Comparison of ENCODE assay signal across 10 mouse cellular contexts in genomic region chr17:43644375-43644774, GRCm38 (mm10). TPM values are rescaled to one million over a fixed set of nuclear protein-coding genes. Genes with fewer than 3 reads are reported as not detected.
DNase-seq lines count a peak whose midpoint lies in the region; ATAC-seq lines count a peak whose summit lies in the region.
"Had no signal": no experiment of that assay in that cellular context is flagged by ENCODE, and none has a peak within 500 bp of the region (broad histone marks: within the 10 kb centered on the region; RNA-seq: fewer than 3 reads in every experiment).

No protein-coding gene starts in this region.

- ATAC-seq in embryonic facial prominence, embryonic 15.5 days (ENCODE audit: insufficient number of reproducible peaks, low FRiP score, low TSS enrichment, low read depth): no peak
- ATAC-seq in heart, embryonic 16.5 days (replicated peaks; ENCODE audit: extremely low read depth, insufficient read depth, low FRiP score): peak; percentile 84
- ATAC-seq in megakaryocyte progenitor cell, adult 5-6 weeks (replicated peaks; ENCODE audit: poor library complexity): peak; percentile 68

- DNase-seq in lung, adult 18-20 months: peak; percentile 28 to 53
- DNase-seq in lung, postnatal 4 days: no peak
- DNase-seq in left cerebral cortex, postnatal 14 days (ENCODE audit: low spot score in 2 of 2): no peak
- DNase-seq in layer of hippocampus, adult 11-12 months (ENCODE audit: low spot score): no peak
- DNase-seq: gastrocnemius, postnatal 25 days had no signal

- no peak overlapping the region for H3K9ac ChIP-seq in embryonic facial prominence, embryonic 15.5 days
- H3K9ac ChIP-seq in heart, embryonic 16.5 days (ENCODE audit: low read length): peak overlapping the region; percentile 46; the same call in 1 of the 2 replicates

- H3K36me3 ChIP-seq in embryonic facial prominence, embryonic 15.5 days: peaks cover 29% of the 10 kb centered on the region
- H3K36me3 ChIP-seq in heart, embryonic 16.5 days (ENCODE audit: control insufficient read depth, insufficient read depth): peaks cover 3% of the 10 kb centered on the region; the same call in 1 of the 2 replicates

- H3K4me2 ChIP-seq in embryonic facial prominence, embryonic 15.5 days (replicated peaks): no peak overlapping the region
- peak overlapping the region; percentile 43 for H3K4me2 ChIP-seq in heart, embryonic 16.5 days (ENCODE audit: low read depth, low read length)

- intact Hi-C loops in left cerebral cortex, postnatal 14 days (cut with DNase I): no loop called here

- WGBS in embryonic facial prominence, embryonic 15.5 days: 44% methylated on average over 7 of the region's 7 CpGs
- 14% methylated on average over 7 of the region's 7 CpGs for WGBS in heart, embryonic 16.5 days

- H3K4me3 ChIP-seq in embryonic facial prominence, embryonic 15.5 days (replicated peaks): no peak overlapping the region
- no peak overlapping the region for H3K4me3 ChIP-seq in heart, embryonic 16.5 days (ENCODE audit: low read length)
- H3K4me3 ChIP-seq: forebrain, embryonic 10.5 days had no signal

- H3K9me3 ChIP-seq in embryonic facial prominence, embryonic 15.5 days (replicated peaks): no peaks in the 10 kb centered on the region
- H3K9me3 ChIP-seq in heart, embryonic 16.5 days (replicated peaks; ENCODE audit: control insufficient read depth, low read length): 0 out of 2 replicates have a peak, but pooled peaks cover 3% of the 10 kb centered on the region

- no peaks in the 10 kb centered on the region for H3K27me3 ChIP-seq in embryonic facial prominence, embryonic 15.5 days
- no peaks in the 10 kb centered on the region for H3K27me3 ChIP-seq in heart, embryonic 16.5 days (ENCODE audit: control insufficient read depth, insufficient read depth, low read length)

- no peaks in the 10 kb centered on the region for H3K4me1 ChIP-seq in embryonic facial prominence, embryonic 15.5 days
- peaks cover 21% of the 10 kb centered on the region for H3K4me1 ChIP-seq in heart, embryonic 16.5 days (ENCODE audit: control insufficient read depth, insufficient read depth, low read length)
- H3K4me1 ChIP-seq: forebrain, embryonic 10.5 days had no signal

- H3K27ac ChIP-seq in embryonic facial prominence, embryonic 15.5 days (replicated peaks): 0 out of 2 replicates have a peak overlapping the region, but pooled peaks have one; percentile 5
- H3K27ac ChIP-seq in heart, embryonic 16.5 days (ENCODE audit: low read length): peak overlapping the region; percentile 70
- H3K27ac ChIP-seq: forebrain, embryonic 10.5 days had no signal

RNA-seq across cellular contexts. Expression of gene Tdrd6, which starts 14.3 kb away (rescaled TPM):
- polyA plus RNA-seq in embryonic facial prominence, embryonic 15.5 days (2015; fragmentation: Nextera tagmentation; extraction: Ambion mirVana): 0.04 and 0.16 TPM in 2 replicates
- 0.03 TPM in 1 of 2 replicates, not detected in the other for polyA plus RNA-seq in heart, embryonic 16.5 days (2015; fragmentation: Nextera tagmentation; extraction: Ambion mirVana)
- total RNA-seq in megakaryocyte progenitor cell, adult 5-6 weeks (2015): not detected in 2 replicates
- not detected in 2 replicates for total RNA-seq in megakaryocyte progenitor cell, adult 5-6 weeks (2017)
- under 1 TPM; 0.38 to 0.40 TPM for total RNA-seq in left cerebral cortex, postnatal 14 days (2021)
- total RNA-seq: gastrocnemius, postnatal 25 days had no signal
- polyA plus RNA-seq: large intestine, adult 2 months had no signal

RNA-seq across cellular contexts. Expression of gene Slc25a27, which starts 22.6 kb away (rescaled TPM):
- 31.4 and 38.8 TPM in 2 replicates for polyA plus RNA-seq in embryonic facial prominence, embryonic 15.5 days (2015; fragmentation: Nextera tagmentation; extraction: Ambion mirVana)
- 18.7 and 20.7 TPM in 2 replicates for polyA plus RNA-seq in heart, embryonic 16.5 days (2015; fragmentation: Nextera tagmentation; extraction: Ambion mirVana)
- 1.6 and 2.5 TPM in 2 replicates for total RNA-seq in megakaryocyte progenitor cell, adult 5-6 weeks (2015)
- total RNA-seq in megakaryocyte progenitor cell, adult 5-6 weeks (2017): 0.29 and 4.1 TPM in 2 replicates
- 10 to 100 TPM; 40.2 to 42.5 TPM for total RNA-seq in left cerebral cortex, postnatal 14 days (2021)

RNA-seq across cellular contexts. Expression of gene Cyp39a1, which starts 22.9 kb away (rescaled TPM):
- 23.5 and 26.2 TPM in 2 replicates for polyA plus RNA-seq in embryonic facial prominence, embryonic 15.5 days (2015; fragmentation: Nextera tagmentation; extraction: Ambion mirVana)
- 60.6 and 63.7 TPM in 2 replicates for polyA plus RNA-seq in heart, embryonic 16.5 days (2015; fragmentation: Nextera tagmentation; extraction: Ambion mirVana)
- total RNA-seq in megakaryocyte progenitor cell, adult 5-6 weeks (2015): 2.1 and 2.6 TPM in 2 replicates
- 3.7 and 4.1 TPM in 2 replicates for total RNA-seq in megakaryocyte progenitor cell, adult 5-6 weeks (2017)
- 1 to 10 TPM; 1.7 to 2.2 TPM for total RNA-seq in left cerebral cortex, postnatal 14 days (2021)

Comparison
In these comparisons a context has a peak if more than half of its experiments do, and no peak if none do; other contexts are left out.
1. DNase-seq: peak in lung, adult 18-20 months (2 of 2); none in lung, postnatal 4 days (0 of 2), left cerebral cortex, postnatal 14 days (0 of 2) and layer of hippocampus, adult 11-12 months (single experiment).
2. RNA of gene Slc25a27, which starts 22.6 kb away (total RNA-seq): 40.2 to 42.5 TPM in left cerebral cortex, postnatal 14 days; 0.29 to 4.1 TPM in megakaryocyte progenitor cell, adult 5-6 weeks; every median in the first group is over 4 times any median in the second.